Mouse (Mus musculus) stomach, embryonic 16.5 days (tissue): ENCODE measurements at regions not wholly inside any gene's neighbourhood (a gene's known extent, or its start where the extent isn't known, plus 50 kb on each side); places are given as distances from the start of the nearest gene placed in this dataset.

Source experiments
- ATAC-seq: fragments of 200-750 bp; cut with Nextera tagmentation; 2 replicates; pipeline ENCODE4 v1.8.0; 2017; ENCODE audit warnings: moderate number of reproducible peaks, moderate TSS enrichment; ENCODE audit not compliant: insufficient read depth, low FRiP score
- H3K27ac ChIP-seq: fragments of 300-500 bp; sonication (generic); 2 replicates; pipeline ENCODE4 v1.5.1; 2014; ENCODE audit warnings: low read length
- H3K27me3 ChIP-seq: fragments of 300-500 bp; sonication (generic); 2 replicates; pipeline ENCODE4 v1.6.1; 2014; ENCODE audit warnings: low read length, control low read depth, mixed read lengths; ENCODE audit not compliant: control insufficient read depth, insufficient read depth
- H3K36me3 ChIP-seq: fragments of 300-500 bp; sonication (generic); 2 replicates; pipeline ENCODE4 v1.6.1; 2014; ENCODE audit warnings: low read length; ENCODE audit not compliant: control insufficient read depth, insufficient read depth
- H3K4me1 ChIP-seq: fragments of 300-500 bp; sonication (generic); 2 replicates; pipeline ENCODE4 v1.6.1; 2014; ENCODE audit warnings: low read length, control low read depth, mixed read lengths; ENCODE audit not compliant: control insufficient read depth, insufficient read depth
- H3K4me2 ChIP-seq: fragments of 300-500 bp; sonication (generic); 2 replicates; pipeline ENCODE4 v1.6.1; 2014; ENCODE audit warnings: low read depth, low read length, mixed read lengths
- H3K4me3 ChIP-seq: fragments of 300-500 bp; sonication (generic); replicated peaks from 2 replicates; pipeline ENCODE4 v1.5.1; 2014; ENCODE audit warnings: mild to moderate bottlenecking, low read length
- H3K9ac ChIP-seq: fragments of 300-500 bp; sonication (generic); 2 replicates; pipeline ENCODE4 v1.6.1; 2014; ENCODE audit warnings: low read length
- H3K9me3 ChIP-seq: fragments of 300-500 bp; sonication (generic); replicated peaks from 2 replicates; pipeline ENCODE4 v1.6.1; 2016; ENCODE audit warnings: low read length, control low read depth; ENCODE audit not compliant: control insufficient read depth
- WGBS: fragments of 180-500 bp; shearing (Covaris S2); extraction: QIAGEN DNeasy Blood & Tissue Kit; methylation state at CpG from one replicate; pipeline ENCODE4 v1.1.7; 2014; 5-methylcytosine and 5-hydroxymethylcytosine counted together

DNA sequence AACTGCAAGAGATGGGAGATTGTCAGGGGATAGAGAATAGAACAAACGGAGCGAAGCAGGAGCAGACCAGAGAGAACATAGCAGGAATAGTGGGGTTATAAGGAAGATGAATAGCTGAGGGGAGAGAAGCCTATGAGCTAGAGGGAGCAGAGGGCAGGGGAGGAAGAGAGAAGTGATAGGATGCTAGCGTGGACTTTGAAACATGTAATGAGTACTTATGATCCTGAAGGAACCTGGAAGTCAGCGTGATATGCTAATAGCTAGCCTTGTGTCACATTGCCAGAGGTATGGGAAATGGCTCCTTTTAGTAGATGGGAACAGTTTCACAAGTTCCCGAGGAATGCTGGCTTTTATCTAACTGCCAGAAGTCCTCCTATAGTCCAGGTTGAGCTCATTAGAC, 51.8 kb downstream of the Calml3 start:
- Histone ChIP-seq H3K9me3 (no peaks in the 10 kb centered on the region), H3K9ac (no peak overlapping the region), H3K4me1 (peaks cover 10% of the 10 kb centered on the region; the same call in 1 of the 2 replicates), H3K27me3 (no peaks in the 10 kb centered on the region), H3K4me2 (no peak overlapping the region), H3K36me3 (no peaks in the 10 kb centered on the region), H3K4me3 (no peak overlapping the region), H3K27ac (no peak overlapping the region)
- no peak for ATAC-seq
- 83% methylated on average over 5 of the region's 5 CpGs for WGBS

DNA sequence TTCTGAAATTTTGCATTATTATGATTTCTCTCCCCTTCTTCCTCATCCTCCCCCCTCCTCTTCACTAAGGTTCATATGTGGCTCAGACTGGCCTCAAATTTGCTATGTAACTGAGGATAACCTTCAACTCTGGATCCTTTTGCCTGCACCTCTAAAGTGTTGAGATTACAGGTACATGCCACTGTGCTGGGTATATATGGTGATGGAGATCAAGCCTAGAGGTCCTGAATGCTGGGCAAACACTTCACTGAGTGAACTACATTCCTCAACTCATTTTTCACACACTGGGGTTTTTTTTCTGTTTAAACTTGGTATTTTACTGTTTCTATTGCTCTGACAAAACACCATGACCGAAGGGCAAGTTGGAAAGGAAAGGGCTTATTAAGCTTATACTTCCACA, 52.9 kb downstream of the Calml3 start:
- Histone ChIP-seq H3K27me3 (no peaks in the 10 kb centered on the region), H3K9me3 (no peaks in the 10 kb centered on the region), H3K9ac (no peak overlapping the region), H3K4me3 (no peak overlapping the region), H3K36me3 (no peaks in the 10 kb centered on the region), H3K27ac (0 out of 2 replicates have a peak overlapping the region, but pooled peaks have one; percentile 17), H3K4me2 (no peak overlapping the region), H3K4me1 (peaks cover 16% of the 10 kb centered on the region)
- WGBS = 57% methylated on average over 1 of the region's 1 CpGs
- ATAC-seq = no peak

DNA sequence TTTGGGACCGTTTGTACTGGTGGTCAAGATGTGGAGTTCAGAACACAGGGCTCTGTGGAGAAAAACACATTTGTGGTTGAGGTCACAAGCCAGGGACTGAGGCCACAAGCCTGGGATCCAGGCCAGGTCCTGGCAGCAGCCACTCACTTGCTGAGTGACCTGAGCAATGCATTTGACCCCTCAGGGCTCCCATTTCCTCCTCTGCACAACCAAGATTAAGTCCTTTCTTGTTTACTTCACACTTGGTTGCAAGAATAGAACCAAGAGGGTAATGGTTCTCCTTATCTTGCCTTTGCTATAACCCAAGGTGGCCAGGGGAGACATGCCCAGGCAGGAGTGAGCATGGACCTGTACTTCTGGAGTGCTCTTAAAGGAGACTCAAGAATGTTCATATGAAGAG, 53.4 kb downstream of the Calml3 start:
- 54% methylated on average over 1 of the region's 1 CpGs for WGBS
- Histone ChIP-seq H3K4me2 (no peak overlapping the region), H3K27ac (no peak overlapping the region), H3K9me3 (no peaks in the 10 kb centered on the region), H3K27me3 (no peaks in the 10 kb centered on the region), H3K4me1 (peaks cover 16% of the 10 kb centered on the region), H3K4me3 (no peak overlapping the region), H3K9ac (no peak overlapping the region), H3K36me3 (no peaks in the 10 kb centered on the region)
- ATAC-seq = peak; percentile 61; the same call in 1 of the 2 replicates

DNA sequence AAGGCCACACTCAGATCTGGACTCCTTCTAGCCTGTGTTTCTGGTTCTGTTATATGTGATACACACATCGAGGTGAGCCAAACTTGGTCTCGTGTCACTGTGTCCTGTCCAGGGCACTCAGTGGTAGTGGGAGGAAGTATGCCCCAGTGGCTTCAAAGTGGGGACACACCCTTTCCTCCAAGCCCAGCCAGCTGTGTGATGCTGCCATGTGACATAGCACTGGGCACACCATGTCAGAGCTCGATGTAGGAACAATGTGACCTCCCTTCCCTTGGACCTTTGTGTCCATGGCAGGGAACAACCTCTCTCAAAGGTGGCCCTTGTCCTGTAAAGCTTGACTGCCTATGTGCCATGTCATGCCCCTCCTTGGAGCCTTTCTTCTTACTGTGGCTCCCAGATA, 54.5 kb downstream of the Calml3 start:
- Histone ChIP-seq H3K36me3 (no peaks in the 10 kb centered on the region), H3K27me3 (no peaks in the 10 kb centered on the region), H3K4me1 (peaks cover 16% of the 10 kb centered on the region), H3K4me3 (no peak overlapping the region), H3K4me2 (no peak overlapping the region), H3K27ac (no peak overlapping the region), H3K9ac (no peak overlapping the region), H3K9me3 (no peaks in the 10 kb centered on the region)
- ATAC-seq = no peak
- WGBS = 84% methylated on average over 3 of the region's 3 CpGs

DNA sequence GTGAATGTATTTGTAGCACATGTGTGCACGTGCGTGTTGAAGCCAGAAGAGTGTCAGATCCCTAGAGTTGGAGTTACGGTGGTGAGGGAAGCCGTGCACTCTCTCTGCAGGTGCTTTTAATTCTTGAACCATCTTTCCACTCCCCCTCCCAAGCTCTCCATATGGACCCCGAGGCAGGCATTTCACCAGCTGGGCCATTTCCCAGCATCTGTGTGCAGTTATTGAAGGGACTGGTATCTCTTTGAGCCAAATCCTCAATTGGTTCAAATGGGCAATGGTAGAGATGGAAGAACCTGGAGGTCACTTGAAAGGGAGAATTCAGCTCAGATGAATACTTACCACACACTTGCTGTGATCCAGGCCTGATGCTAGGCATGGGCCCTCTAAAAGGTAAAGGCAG, 55.3 kb downstream of the Calml3 start:
- 86% methylated on average over 5 of the region's 5 CpGs for WGBS
- no peak overlapping the region for H3K27ac ChIP-seq
- no peak overlapping the region for H3K4me2 ChIP-seq
- H3K4me1 ChIP-seq = peaks cover 16% of the 10 kb centered on the region
- H3K36me3 ChIP-seq = no peaks in the 10 kb centered on the region
- no peaks in the 10 kb centered on the region for H3K27me3 ChIP-seq
- no peak for ATAC-seq
- no peak overlapping the region for H3K4me3 ChIP-seq
- H3K9me3 ChIP-seq = no peaks in the 10 kb centered on the region
- H3K9ac ChIP-seq = no peak overlapping the region

DNA sequence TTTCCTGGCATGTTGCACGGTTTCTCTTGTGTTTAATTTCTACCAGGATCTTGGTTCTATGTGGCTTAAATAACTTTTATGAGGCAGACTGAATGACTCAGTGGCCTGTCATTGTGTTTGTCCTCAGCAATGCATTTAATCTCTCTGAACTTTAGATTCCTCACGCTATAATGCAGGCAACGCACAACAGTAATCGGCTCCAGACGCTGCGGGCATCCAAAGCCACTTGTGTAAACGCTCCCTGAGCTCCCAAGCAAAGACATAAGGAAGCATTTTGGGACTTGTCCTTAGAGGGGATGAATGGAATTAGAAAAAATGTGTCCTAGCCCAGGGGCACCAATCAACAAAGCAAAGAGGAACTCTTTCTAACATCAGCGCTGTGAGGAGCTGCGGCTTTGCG, 57.6 kb downstream of the Calml3 start:
- 53% methylated on average over 10 of the region's 10 CpGs for WGBS
- Histone ChIP-seq H3K27ac (peak overlapping the region; percentile 46), H3K4me1 (peaks cover 38% of the 10 kb centered on the region), H3K4me2 (no peak overlapping the region), H3K27me3 (no peaks in the 10 kb centered on the region), H3K9ac (no peak overlapping the region), H3K4me3 (no peak overlapping the region), H3K36me3 (no peaks in the 10 kb centered on the region), H3K9me3 (no peaks in the 10 kb centered on the region)
- ATAC-seq = no peak

DNA sequence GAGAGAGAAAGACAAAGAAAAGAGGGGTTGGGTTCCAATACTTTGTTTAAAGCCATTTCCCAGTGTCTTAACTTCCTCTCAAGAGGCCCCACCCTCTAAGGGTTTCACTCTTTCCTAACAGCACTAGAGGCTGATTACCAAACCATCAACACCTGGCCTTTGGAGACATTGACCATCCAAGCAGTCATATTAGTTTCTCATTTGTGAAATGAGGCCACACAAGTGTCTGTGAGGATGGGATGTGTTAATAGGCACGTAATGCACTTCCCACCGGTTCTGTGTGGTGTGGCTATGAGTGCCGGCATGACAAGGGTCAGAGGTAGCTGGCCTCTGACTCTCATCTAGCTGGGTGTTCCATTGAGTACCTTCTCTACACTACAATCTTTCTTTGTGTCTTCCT, 59.2 kb downstream of the Calml3 start:
- H3K9ac ChIP-seq = no peak overlapping the region
- H3K27me3 ChIP-seq = no peaks in the 10 kb centered on the region
- no peak overlapping the region for H3K4me3 ChIP-seq
- H3K27ac ChIP-seq = no peak overlapping the region
- WGBS = 90% methylated on average over 3 of the region's 3 CpGs
- no peak overlapping the region for H3K4me2 ChIP-seq
- no peaks in the 10 kb centered on the region for H3K36me3 ChIP-seq
- no peaks in the 10 kb centered on the region for H3K9me3 ChIP-seq
- peaks cover 31% of the 10 kb centered on the region for H3K4me1 ChIP-seq
- no peak for ATAC-seq

DNA sequence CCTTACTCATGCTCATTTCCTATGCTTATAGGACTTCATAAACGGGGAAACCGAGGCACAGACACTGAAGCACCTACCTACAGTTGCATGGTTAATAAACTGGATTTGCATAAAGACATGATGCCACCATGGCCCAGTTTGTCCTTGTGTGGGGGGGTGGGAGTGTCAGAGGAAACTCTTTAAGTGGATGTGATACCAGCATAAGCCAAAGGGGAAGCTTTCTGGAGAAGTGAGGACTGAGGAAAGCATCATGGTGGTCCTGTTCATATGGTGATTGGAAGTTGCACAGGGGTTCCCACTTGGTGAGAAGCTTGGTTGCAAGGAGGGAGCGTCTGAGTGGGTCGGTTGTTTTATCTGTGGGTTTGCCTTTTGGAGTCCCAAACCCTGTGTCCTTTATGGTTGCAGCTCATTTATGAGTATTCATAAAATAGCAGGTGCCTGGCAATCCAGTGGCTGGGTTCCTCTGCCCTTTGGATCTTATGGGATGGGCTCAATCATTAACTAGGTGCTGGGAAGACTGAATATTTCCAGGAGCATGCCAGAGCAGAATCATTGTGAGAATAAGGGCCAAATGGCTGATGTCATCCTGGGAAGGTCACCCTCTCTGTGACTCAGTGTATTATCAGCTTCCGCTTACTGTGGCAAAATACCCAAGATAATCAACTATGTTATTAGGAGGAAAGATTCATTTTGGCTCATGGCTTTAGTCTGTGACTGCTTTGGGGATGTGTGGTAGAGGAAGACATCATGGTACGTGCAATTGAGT, 60.2 kb downstream of the Calml3 start:
- no peaks in the 10 kb centered on the region for H3K27me3 ChIP-seq
- peak overlapping the region; percentile 91 for H3K27ac ChIP-seq
- peak; percentile 65; the same call in 1 of the 2 replicates for ATAC-seq
- no peak overlapping the region for H3K4me3 ChIP-seq
- H3K4me1 ChIP-seq = peaks cover 28% of the 10 kb centered on the region
- 79% methylated on average over 6 of the region's 6 CpGs for WGBS
- no peak overlapping the region for H3K4me2 ChIP-seq
- H3K9ac ChIP-seq = no peak overlapping the region
- no peaks in the 10 kb centered on the region for H3K9me3 ChIP-seq
- no peaks in the 10 kb centered on the region for H3K36me3 ChIP-seq

DNA sequence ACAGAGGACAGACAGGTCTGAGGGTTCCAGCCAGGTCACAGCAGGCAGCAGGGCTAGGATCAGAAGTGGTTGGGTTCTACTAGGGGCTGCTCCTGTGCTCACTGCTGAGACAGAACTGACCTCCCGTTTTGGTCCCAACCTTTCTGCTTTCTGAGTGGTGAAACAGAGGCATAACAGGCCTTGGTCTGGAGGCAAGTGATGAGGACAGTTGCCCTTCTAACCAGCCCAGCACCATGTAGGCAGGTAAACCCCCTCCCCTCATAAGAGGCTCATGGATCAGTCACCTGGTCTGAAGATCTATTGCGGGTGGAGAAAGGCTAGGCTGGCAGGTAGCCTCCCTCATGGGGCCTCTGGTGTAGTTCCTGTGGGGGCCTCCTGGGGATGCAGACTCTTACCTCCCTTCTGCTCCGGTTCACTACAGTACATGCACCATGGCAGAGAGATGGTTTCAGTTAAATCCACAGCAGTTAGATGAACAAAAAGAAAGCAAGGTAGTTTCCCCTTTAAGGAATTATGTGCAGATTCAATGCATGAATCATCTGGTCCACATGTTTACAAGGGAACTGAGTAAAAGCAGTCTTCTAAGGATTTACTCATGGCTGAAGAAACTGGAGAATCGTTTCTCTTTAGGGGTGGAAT, 61.2 kb downstream of the Calml3 start:
- no peak overlapping the region for H3K4me2 ChIP-seq
- H3K4me1 ChIP-seq = peaks cover 28% of the 10 kb centered on the region
- 9% methylated on average over 4 of the region's 4 CpGs for WGBS
- H3K9me3 ChIP-seq = no peaks in the 10 kb centered on the region
- H3K9ac ChIP-seq = peak overlapping the region; percentile 29
- no peak overlapping the region for H3K4me3 ChIP-seq
- ATAC-seq = peak; percentile 39
- peak overlapping the region; percentile 91 for H3K27ac ChIP-seq
- no peaks in the 10 kb centered on the region for H3K36me3 ChIP-seq
- H3K27me3 ChIP-seq = no peaks in the 10 kb centered on the region
